Comparison of ENCODE assay signal across 16 mouse cellular contexts in the genomic region with DNA sequence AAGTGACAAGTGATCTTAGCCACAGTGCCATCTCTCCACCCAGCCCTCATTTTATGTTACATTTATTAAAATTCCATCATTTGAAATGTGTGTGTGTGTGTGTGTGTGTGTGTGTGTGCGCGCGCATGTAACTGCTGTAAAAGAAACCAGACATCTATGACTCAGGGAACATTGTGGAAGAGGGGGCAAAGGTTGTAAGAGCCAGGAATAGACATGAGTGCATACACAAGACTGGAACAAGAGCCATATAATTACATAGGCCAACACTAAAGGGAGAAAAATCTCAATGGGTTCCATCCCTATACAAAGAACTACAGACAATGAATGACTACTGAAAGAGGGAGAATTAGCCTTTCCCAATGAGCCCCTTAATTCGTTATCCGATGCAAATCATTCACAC.
"Had no signal": no experiment of that assay in that cellular context is flagged by ENCODE, and none has a peak within 500 bp of the region (broad histone marks: within the 10 kb centered on the region; RNA-seq: fewer than 3 reads in every experiment).

No protein-coding gene starts in this region.

- H3K4me2 ChIP-seq: lung, embryonic 15.5 days; midbrain, embryonic 11.5 days; midbrain, embryonic 13.5 days; midbrain, embryonic 15.5 days; neural tube, embryonic 12.5 days had no signal

- H3K4me3 ChIP-seq: lung, embryonic 15.5 days; megakaryocyte, embryonic 14.5 days; midbrain, embryonic 13.5 days; midbrain, embryonic 15.5 days; neural tube, embryonic 12.5 days had no signal

- H3K9me3 ChIP-seq: lung, embryonic 15.5 days; megakaryocyte, embryonic 14.5 days; midbrain, embryonic 13.5 days; midbrain, embryonic 15.5 days; neural tube, embryonic 12.5 days had no signal

- DNase-seq: liver, postnatal 0 days; lung, adult 2 months; lung, postnatal 14 days; lung, postnatal 36 days; right cerebral cortex, postnatal 14 days; thymus, adult 18-20 months; thymus, postnatal 14 days; thymus, postnatal 36 days had no signal

- H3K27me3 ChIP-seq: lung, embryonic 15.5 days; midbrain, embryonic 13.5 days; midbrain, embryonic 15.5 days; neural tube, embryonic 12.5 days had no signal

- ATAC-seq: liver, postnatal 0 days; lung, postnatal 0 days; midbrain, embryonic 13.5 days; midbrain, embryonic 15.5 days had no signal

- H3K4me1 ChIP-seq: lung, embryonic 15.5 days; megakaryocyte, embryonic 14.5 days; midbrain, embryonic 13.5 days; midbrain, embryonic 15.5 days; neural tube, embryonic 12.5 days had no signal

- H3K36me3 ChIP-seq: lung, embryonic 15.5 days; midbrain, embryonic 13.5 days; midbrain, embryonic 15.5 days; neural tube, embryonic 12.5 days had no signal

- H3K9ac ChIP-seq: liver, postnatal 0 days; lung, embryonic 15.5 days; midbrain, embryonic 13.5 days; midbrain, embryonic 15.5 days; neural tube, embryonic 12.5 days had no signal

- H3K27ac ChIP-seq: lung, embryonic 15.5 days; macrophage; midbrain, embryonic 13.5 days; midbrain, embryonic 15.5 days; neural tube, embryonic 12.5 days had no signal
